Comparison of ENCODE assay signal across 8 mouse cellular contexts in genomic region chr11:62575297-62575658, GRCm38 (mm10). TPM values are rescaled to one million over a fixed set of nuclear protein-coding genes. Genes with fewer than 3 reads are reported as not detected.
DNase-seq lines count a peak whose midpoint lies in the region; ATAC-seq and TF ChIP-seq lines count a peak whose summit lies in the region.

No protein-coding gene starts in this region.

- H3K9me3 ChIP-seq in heart, embryonic 11.5 days (replicated peaks; ENCODE audit: control insufficient read depth, low read length), result no peaks in the 10 kb centered on the region
- 0 out of 2 replicates have a peak, but pooled peaks cover 2% of the 10 kb centered on the region for H3K9me3 ChIP-seq in kidney, embryonic 16.5 days (ENCODE audit: low read length)

- DNase-seq in B cell, adult 2 months, result peak; percentile 88 to 89
- DNase-seq in liver, adult 2 months (ENCODE audit: extremely low read depth, low read depth, low spot score), result peak; percentile 45
- peak; percentile 86 to 95 for DNase-seq in spleen, postnatal 4 days (ENCODE audit: low spot score in 2 of 2)

- peak overlapping the region; percentile 83 for H3K4me3 ChIP-seq in bone marrow macrophage, adult 2 months (ENCODE audit: insufficient read depth, low read length)
- H3K4me3 ChIP-seq in embryonic fibroblast, embryonic 13.5 days (ENCODE audit: insufficient read depth, low read length), result peak overlapping the region; percentile 41
- peak overlapping the region; percentile 63 for H3K4me3 ChIP-seq in heart, embryonic 11.5 days (ENCODE audit: low read depth, low read length)
- peak overlapping the region; percentile 65 for H3K4me3 ChIP-seq in kidney, embryonic 16.5 days (ENCODE audit: low read length)
- H3K4me3 ChIP-seq in liver, adult 2 months (ENCODE audit: insufficient read depth, low read depth, low read length), result peak overlapping the region; percentile 57; the same call in 1 of the 2 replicates
- peak overlapping the region; percentile 30 for H3K4me3 ChIP-seq in myocyte

- H3K4me1 ChIP-seq in bone marrow macrophage, adult 2 months (ENCODE audit: control insufficient read depth, insufficient read depth, low read length), result peaks cover 15% of the 10 kb centered on the region
- no peaks in the 10 kb centered on the region for H3K4me1 ChIP-seq in embryonic fibroblast, embryonic 13.5 days (ENCODE audit: control insufficient read depth, insufficient read depth, low read length)
- peaks cover 8% of the 10 kb centered on the region; the same call in 1 of the 2 replicates for H3K4me1 ChIP-seq in heart, embryonic 11.5 days (ENCODE audit: control insufficient read depth, insufficient read depth, low read length)
- H3K4me1 ChIP-seq in kidney, embryonic 16.5 days (ENCODE audit: insufficient read depth, low read length), result peaks cover 10% of the 10 kb centered on the region; the same call in 1 of the 2 replicates
- no peaks in the 10 kb centered on the region for H3K4me1 ChIP-seq in liver, adult 2 months (ENCODE audit: control insufficient read depth, insufficient read depth, low read length)

- H3K27me3 ChIP-seq in heart, embryonic 11.5 days (ENCODE audit: control insufficient read depth, insufficient read depth, low read length), result 0 out of 2 replicates have a peak, but pooled peaks cover 3% of the 10 kb centered on the region
- peaks cover 4% of the 10 kb centered on the region for H3K27me3 ChIP-seq in kidney, embryonic 16.5 days (ENCODE audit: insufficient read depth, low read length)
- no peaks in the 10 kb centered on the region for H3K27me3 ChIP-seq in liver, adult 2 months (ENCODE audit: control insufficient read depth, insufficient read depth, low read length)
- H3K27me3 ChIP-seq in myocyte (ENCODE audit: control insufficient read depth, insufficient read depth, insufficient read length), result no peaks in the 10 kb centered on the region

- peak overlapping the region; percentile 68; the same call in 1 of the 2 replicates for H3K9ac ChIP-seq in heart, embryonic 11.5 days (ENCODE audit: low read depth, low read length)
- H3K9ac ChIP-seq in kidney, embryonic 16.5 days (replicated peaks; ENCODE audit: low read length), result peak overlapping the region; percentile 61
- no peak overlapping the region for H3K9ac ChIP-seq in liver, adult 2 months (ENCODE audit: low read depth, low read length)

- no peaks in the 10 kb centered on the region for H3K36me3 ChIP-seq in heart, embryonic 11.5 days (ENCODE audit: control insufficient read depth, insufficient read depth, low read length)
- no peaks in the 10 kb centered on the region for H3K36me3 ChIP-seq in kidney, embryonic 16.5 days (ENCODE audit: insufficient read depth, low read length)
- no peaks in the 10 kb centered on the region for H3K36me3 ChIP-seq in liver, adult 2 months (ENCODE audit: control insufficient read depth, insufficient read depth, low read length)
- H3K36me3 ChIP-seq in myocyte (ENCODE audit: control insufficient read depth, insufficient read depth), result no peaks in the 10 kb centered on the region

- no peak overlapping the region for H3ac ChIP-seq in myocyte (ENCODE audit: control insufficient read depth, insufficient read length)

- no peak for TF ChIP-seq POLR2A in bone marrow macrophage, adult 2 months (IDR thresholded peaks at IDR 0.05; ENCODE audit: borderline replicate concordance, low read depth, low read length)
- no peak for TF ChIP-seq POLR2A in embryonic fibroblast, embryonic 13.5 days (IDR thresholded peaks at IDR 0.05; ENCODE audit: low read depth, low read length)
- TF ChIP-seq POLR2A in liver, adult 2 months (IDR thresholded peaks at IDR 0.05; ENCODE audit: extremely low read depth, insufficient read depth, low read length), result no peak
- TF ChIP-seq POLR2A in myocyte (IDR thresholded peaks at IDR 0.05; ENCODE audit: insufficient read length, low read depth), result no peak

- peak; percentile 64 for TF ChIP-seq CTCF in bone marrow macrophage, adult 2 months (IDR thresholded peaks at IDR 0.05; ENCODE audit: low read depth, low read length)
- peak; percentile 60; the same call in 1 of the 2 replicates for TF ChIP-seq CTCF in embryonic fibroblast, embryonic 13.5 days (IDR thresholded peaks at IDR 0.05; ENCODE audit: borderline replicate concordance, insufficient read depth, low read length)
- TF ChIP-seq CTCF in liver, adult 2 months (IDR thresholded peaks at IDR 0.05; ENCODE audit: low read depth, low read length), result peak; percentile 94

- 0 out of 2 replicates have a peak, but pooled peaks have one; percentile 35 for ATAC-seq in heart, embryonic 11.5 days (replicated peaks; ENCODE audit: insufficient number of reproducible peaks, low FRiP score, low TSS enrichment)
- ATAC-seq in kidney, embryonic 16.5 days (ENCODE audit: low FRiP score, low TSS enrichment), result peak; percentile 68

- no peaks in the 10 kb centered on the region for H3K79me2 ChIP-seq in liver, adult 2 months (ENCODE audit: control insufficient read depth, insufficient read depth, low read length)
- H3K79me2 ChIP-seq in myocyte (ENCODE audit: control insufficient read depth, insufficient read depth), result no peaks in the 10 kb centered on the region

- WGBS in heart, embryonic 11.5 days (ENCODE audit: insufficient replicate concordance), result 2% methylated on average over 9 of the region's 9 CpGs
- WGBS in kidney, embryonic 16.5 days, result under 1% methylated on average over 9 of the region's 9 CpGs
- under 1% methylated on average over 9 of the region's 9 CpGs for WGBS in liver, adult 2 months

- peak overlapping the region; percentile 98 for H3K27ac ChIP-seq in bone marrow macrophage, adult 2 months (ENCODE audit: insufficient read depth, low read depth, low read length)
- no peak overlapping the region for H3K27ac ChIP-seq in embryonic fibroblast, embryonic 13.5 days (ENCODE audit: insufficient read depth, low read length)
- no peak overlapping the region for H3K27ac ChIP-seq in heart, embryonic 11.5 days (ENCODE audit: low read depth, low read length)
- no peak overlapping the region for H3K27ac ChIP-seq in kidney, embryonic 16.5 days (ENCODE audit: low read length)
- H3K27ac ChIP-seq in liver, adult 2 months (replicated peaks; ENCODE audit: insufficient read depth, low read depth, low read length), result no peak overlapping the region

- peak overlapping the region; percentile 99 for H3K4me2 ChIP-seq in heart, embryonic 11.5 days
- H3K4me2 ChIP-seq in kidney, embryonic 16.5 days (replicated peaks; ENCODE audit: low read depth, low read length), result peak overlapping the region; percentile 99
- H3K4me2 ChIP-seq in myocyte (ENCODE audit: low read depth), result peak overlapping the region; percentile 87

TF ChIP-seq in myocyte, 11 proteins besides CTCF, POLR2A, EP300 and RAD21:
- no peak for TF ChIP-seq CEBPB (IDR thresholded peaks at IDR 0.05; ENCODE audit: insufficient read depth, poor library complexity, severe bottlenecking)
- no peak for TF ChIP-seq SRF (IDR thresholded peaks at IDR 0.05; ENCODE audit: control insufficient read depth, insufficient read length, low read depth)
- TF ChIP-seq REST (IDR thresholded peaks at IDR 0.05; ENCODE audit: insufficient read depth, insufficient read length), result no peak
- no peak for TF ChIP-seq POLR2AphosphoS2 (IDR thresholded peaks at IDR 0.05; ENCODE audit: insufficient read length, low read depth)

RNA-seq across cellular contexts. Expression of gene Trpv2, which starts 1.0 kb away (rescaled TPM):
- 107 and 114 TPM in 2 replicates for polyA plus RNA-seq in bone marrow macrophage, adult 2 months (2012; ENCODE audit: insufficient read depth, insufficient read length, missing spikeins)
- 9.6 and 11.4 TPM in 2 replicates for polyA plus RNA-seq in embryonic fibroblast, embryonic 13.5 days (2011; ENCODE audit: insufficient read length, low read depth, missing spikeins)
- 4.1 and 4.4 TPM in 2 replicates for polyA plus RNA-seq in heart, embryonic 11.5 days (2014; fragmentation: Nextera tagmentation; extraction: Ambion mirVana)
- 4.6 and 6.6 TPM in 2 replicates for polyA plus RNA-seq in kidney, embryonic 16.5 days (2015; fragmentation: Nextera tagmentation; extraction: Ambion mirVana)
- total RNA-seq in liver, adult 2 months (2014; rRNA removed), result 0.83 and 2.1 TPM in 2 replicates
- polyA plus RNA-seq in liver, adult 2 months (2012; rRNA removed), result 0.57 and 1.7 TPM in 2 replicates
- 5.4 TPM for polyA plus RNA-seq in myocyte (2012; fragmentation: generic; extraction: Trizol)

RNA-seq across cellular contexts. Expression of gene Ubb, which starts 24.3 kb away (rescaled TPM):
- polyA plus RNA-seq in bone marrow macrophage, adult 2 months (2012; ENCODE audit: insufficient read depth, insufficient read length, missing spikeins), result 902 and 1,063 TPM in 2 replicates
- polyA plus RNA-seq in embryonic fibroblast, embryonic 13.5 days (2011; ENCODE audit: insufficient read length, low read depth, missing spikeins), result 493 and 593 TPM in 2 replicates
- 2,677 and 2,901 TPM in 2 replicates for polyA plus RNA-seq in heart, embryonic 11.5 days (2014; fragmentation: Nextera tagmentation; extraction: Ambion mirVana)
- polyA plus RNA-seq in kidney, embryonic 16.5 days (2015; fragmentation: Nextera tagmentation; extraction: Ambion mirVana), result 3,284 and 3,391 TPM in 2 replicates
- 621 and 698 TPM in 2 replicates for total RNA-seq in liver, adult 2 months (2014; rRNA removed)
- polyA plus RNA-seq in liver, adult 2 months (2012; rRNA removed), result 644 and 809 TPM in 2 replicates
- 2,028 TPM for polyA plus RNA-seq in myocyte (2012; fragmentation: generic; extraction: Trizol)

RNA-seq across cellular contexts. Expression of gene Cenpv, which starts 36.2 kb away (rescaled TPM):
- polyA plus RNA-seq in bone marrow macrophage, adult 2 months (2012; ENCODE audit: insufficient read depth, insufficient read length, missing spikeins), result 6.2 and 8.5 TPM in 2 replicates
- 6.3 and 7.3 TPM in 2 replicates for polyA plus RNA-seq in embryonic fibroblast, embryonic 13.5 days (2011; ENCODE audit: insufficient read length, low read depth, missing spikeins)
- polyA plus RNA-seq in heart, embryonic 11.5 days (2014; fragmentation: Nextera tagmentation; extraction: Ambion mirVana), result 13.6 and 15.1 TPM in 2 replicates
- polyA plus RNA-seq in kidney, embryonic 16.5 days (2015; fragmentation: Nextera tagmentation; extraction: Ambion mirVana), result 7.6 and 17.7 TPM in 2 replicates
- 20.5 and 26.6 TPM in 2 replicates for total RNA-seq in liver, adult 2 months (2014; rRNA removed)
- 31.6 and 32.6 TPM in 2 replicates for polyA plus RNA-seq in liver, adult 2 months (2012; rRNA removed)
- polyA plus RNA-seq in myocyte (2012; fragmentation: generic; extraction: Trizol), result 11.1 TPM

Comparison
In these comparisons a context has a peak if more than half of its experiments do, and no peak if none do; other contexts are left out.
1. H3K4me3 ChIP-seq: peak in every context shown above with its lines; median percentile 83 in bone marrow macrophage, adult 2 months; 65 in kidney, embryonic 16.5 days; 63 in heart, embryonic 11.5 days; 57 in liver, adult 2 months; 41 in embryonic fibroblast, embryonic 13.5 days; 30 in myocyte.